Mouse (Mus musculus): ENCODE results near the gene Ttc23.

The Ttc23 gene

GRCm38 (mm10) chr7:67756636-67757035, 109.4 kb downstream of the Ttc23 start:
- DNase-seq, result no peak

- DNase-seq, result no peak
Observed at GRCm38 (mm10) chr7:67758506-67758857, 111.3 kb downstream of the Ttc23 start.

- no peak for DNase-seq
Observed at GRCm38 (mm10) chr7:67758858-67759628, 111.8 kb downstream of the Ttc23 start.

- peak; percentile 85 for DNase-seq
Observed at GRCm38 (mm10) chr7:67759629-67759995, 112.4 kb downstream of the Ttc23 start, which contains the start of gene Synm. TSS of gene Synm (minus strand) at chr7:67759742.

DNA sequence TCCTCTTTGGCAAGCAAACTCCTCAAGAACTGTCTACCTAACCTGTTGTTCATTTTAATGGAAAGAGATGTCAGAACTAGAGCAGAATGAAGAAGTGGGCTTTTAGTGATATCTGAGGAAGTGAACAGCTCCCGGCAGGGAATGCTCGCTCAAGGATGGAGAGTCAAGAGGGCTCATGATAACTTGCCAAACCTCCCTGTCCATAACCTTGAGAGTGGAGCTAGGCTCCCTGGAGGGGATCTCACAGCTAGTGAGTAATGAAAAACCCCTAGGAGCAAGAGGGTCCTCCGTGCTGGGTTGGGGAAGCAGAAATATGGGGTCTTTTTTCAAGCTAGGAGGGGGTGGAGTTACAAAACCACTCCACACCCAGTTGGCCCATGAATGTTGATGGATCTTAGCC, 116.4 kb downstream of the Ttc23 start:
- no peak for DNase-seq

GRCm38 (mm10) chr7:67768125-67768524, 120.9 kb downstream of the Ttc23 start:
- DNase-seq, result no peak

DNA sequence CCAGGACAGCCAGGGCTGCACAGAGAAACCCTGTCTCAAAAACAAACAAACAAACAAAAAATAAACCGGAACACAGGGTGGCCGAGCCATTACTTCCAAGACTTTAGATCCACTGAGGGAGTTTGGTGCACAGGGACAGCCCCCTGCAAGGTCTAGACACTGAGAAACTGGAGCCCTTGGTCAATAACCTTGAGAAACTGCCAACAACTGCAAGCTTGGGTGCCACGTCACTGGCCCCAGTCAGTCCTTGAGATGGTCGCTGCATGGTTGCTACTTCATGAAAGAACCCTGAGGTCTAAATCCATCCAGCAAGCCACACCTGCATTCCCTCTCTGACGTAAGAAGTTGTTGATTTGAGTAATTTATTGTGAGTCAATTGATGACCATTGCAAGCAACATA, 122.3 kb downstream of the Ttc23 start:
- DNase-seq, result no peak

DNA sequence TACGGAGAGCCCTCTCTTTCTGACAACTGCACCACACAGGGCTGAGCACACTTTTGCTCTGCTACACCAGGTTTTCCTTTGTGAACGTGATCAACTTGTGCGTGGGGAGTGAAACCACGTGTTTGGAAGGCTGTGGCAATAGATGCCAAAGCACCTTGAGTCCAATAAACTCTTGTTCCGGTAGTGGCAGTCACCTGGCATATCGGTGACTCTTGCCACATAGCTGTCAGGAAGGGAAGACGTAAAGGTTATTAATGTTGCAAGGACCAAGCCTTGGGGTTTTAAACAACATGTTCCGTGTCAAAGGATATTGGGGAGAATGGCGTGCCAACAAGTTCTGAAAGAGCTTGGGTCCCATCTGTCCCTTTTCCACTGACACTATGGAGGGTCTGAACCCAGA, 125.0 kb downstream of the Ttc23 start:
- no peak for DNase-seq

DNA sequence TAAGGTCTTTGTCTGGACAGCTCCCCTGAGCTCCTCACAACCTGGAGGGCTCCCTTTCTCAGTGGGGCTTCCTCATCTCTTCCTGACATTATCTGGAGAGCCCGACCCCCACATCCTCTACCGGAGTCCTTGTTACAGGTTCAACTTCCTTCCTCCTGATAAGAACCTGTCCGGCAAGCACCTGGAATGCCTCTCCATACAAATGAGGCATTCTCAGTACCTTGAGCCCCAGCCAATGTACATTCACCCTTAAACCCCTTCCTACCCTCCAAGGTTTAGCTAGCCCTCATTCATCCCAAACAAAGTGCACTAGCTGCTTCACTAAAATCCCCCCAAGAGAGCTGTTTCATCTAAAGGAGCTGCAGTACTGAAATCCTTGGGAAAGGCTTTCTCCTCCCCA, 128.4 kb downstream of the Ttc23 start:
- DNase-seq, result no peak

DNA sequence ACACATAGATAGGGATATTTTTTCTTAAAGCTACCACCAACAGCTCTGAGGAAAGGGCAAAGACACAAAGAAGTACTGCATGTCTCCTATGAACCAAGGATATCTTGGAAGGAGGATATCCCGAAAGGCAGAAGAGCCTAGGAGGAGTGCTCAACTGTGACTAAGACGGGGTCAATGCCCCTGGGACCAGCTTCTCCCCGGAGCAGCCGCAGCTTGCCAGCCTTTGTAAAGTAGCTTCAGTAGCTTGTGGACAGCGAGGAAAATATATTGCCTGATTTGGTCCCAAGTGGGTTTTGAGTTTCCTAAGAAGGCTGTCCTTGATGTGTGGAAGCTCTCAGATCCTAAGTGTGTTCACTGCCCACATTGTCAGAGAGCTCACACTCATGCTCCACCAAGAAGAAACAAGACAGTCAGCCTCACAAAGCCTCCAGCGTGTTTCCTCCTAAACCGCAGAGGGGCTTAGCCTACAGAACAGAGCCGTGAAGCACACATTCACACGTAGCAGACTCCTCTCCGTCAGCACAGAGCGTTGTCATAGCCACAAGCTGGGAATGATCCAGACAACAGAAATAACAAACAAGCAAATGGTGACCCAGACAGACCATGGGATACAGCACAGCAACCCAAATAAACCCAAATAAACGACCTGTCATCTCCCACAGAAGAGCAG, 129.6 kb downstream of the Ttc23 start:
- no peak for DNase-seq

- no peak for DNase-seq
Observed at GRCm38 (mm10) chr7:67787861-67788260, 140.7 kb downstream of the Ttc23 start.

GRCm38 (mm10) chr7:67788713-67789112, 141.5 kb downstream of the Ttc23 start:
- peak; percentile 38 for DNase-seq

DNA sequence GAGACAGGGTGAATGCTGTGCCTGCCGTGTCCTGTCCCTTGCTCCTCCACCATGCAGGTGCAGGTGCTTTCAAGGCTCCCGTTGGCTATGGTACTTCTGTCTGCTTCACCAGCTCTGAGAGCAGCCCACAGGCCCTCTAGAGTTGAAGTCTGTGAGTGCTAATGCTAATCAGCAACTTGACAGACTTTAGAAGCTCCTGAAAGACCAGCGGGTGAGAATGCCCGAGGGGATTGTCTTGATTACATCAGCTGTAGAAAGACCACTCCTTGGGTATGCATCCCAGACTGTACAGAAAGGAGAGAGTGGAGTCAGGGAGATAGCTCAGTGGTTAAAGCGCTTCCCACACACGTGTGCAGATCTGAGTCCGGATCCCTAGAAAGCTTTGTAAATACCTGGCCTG, 144.0 kb downstream of the Ttc23 start:
- DNase-seq, result no peak

DNA sequence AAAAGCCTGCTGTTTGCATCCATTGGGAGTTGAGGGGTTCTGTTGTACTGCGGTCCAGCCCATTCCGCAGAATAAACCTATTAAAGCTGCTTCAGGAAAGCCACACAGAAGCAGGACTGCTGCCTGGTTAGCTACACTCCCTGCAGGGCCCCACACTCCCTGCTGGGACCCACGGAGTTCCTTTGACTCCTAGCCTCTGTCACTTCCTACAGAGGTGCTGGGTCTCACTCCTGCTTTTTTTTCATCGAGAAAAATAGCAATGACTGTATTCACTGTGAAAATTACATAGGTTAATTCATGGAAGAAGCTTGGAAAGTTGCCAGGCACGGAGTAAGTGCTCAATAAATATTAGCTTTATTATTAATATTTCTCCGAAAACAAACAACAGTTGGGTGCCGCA, 146.2 kb downstream of the Ttc23 start:
- no peak for DNase-seq

DNA sequence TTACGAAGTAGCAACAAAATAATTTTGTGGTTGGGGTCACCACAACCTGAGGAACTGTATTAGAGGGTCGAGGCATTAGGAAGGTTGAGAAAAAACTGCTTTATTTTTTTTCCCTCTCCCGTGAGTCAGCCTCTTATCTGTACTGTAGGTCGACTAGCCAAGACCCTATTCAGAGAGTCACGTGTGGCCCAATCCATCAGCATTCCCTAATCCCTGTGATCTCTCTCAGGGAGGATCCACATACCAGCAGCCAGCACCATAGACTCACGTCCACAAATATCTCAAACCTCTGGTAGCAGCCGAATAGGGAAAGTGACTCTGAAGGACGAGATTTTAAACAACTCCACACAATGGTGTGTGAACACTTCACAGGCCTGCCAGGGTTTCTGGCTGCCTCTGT, 149.9 kb downstream of the Ttc23 start:
- no peak for DNase-seq

DNA sequence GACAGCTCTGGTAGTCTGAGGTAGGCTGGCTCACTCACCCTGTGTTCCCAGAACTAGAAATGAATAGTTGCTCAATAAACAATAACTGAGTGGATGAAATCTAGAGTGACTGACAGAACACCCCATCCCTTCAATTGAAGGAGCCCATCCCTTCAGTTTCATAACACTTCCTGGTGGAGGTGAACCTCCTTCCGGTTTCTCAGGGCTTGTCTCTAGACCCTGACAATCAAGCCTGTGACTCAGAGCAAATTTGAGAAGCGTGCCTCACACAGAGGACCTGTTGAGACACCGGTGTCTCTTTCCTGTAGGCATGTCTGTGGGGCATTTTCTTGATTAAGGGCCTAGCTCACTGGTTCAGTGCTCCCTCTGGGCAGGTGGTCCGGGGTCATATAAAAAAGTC, 151.3 kb downstream of the Ttc23 start:
- DNase-seq, result no peak

GRCm38 (mm10) chr7:67800547-67800946, 153.3 kb downstream of the Ttc23 start:
- DNase-seq, result no peak

- no peak for DNase-seq
Observed at GRCm38 (mm10) chr7:67801022-67801421, 153.8 kb downstream of the Ttc23 start.

DNA sequence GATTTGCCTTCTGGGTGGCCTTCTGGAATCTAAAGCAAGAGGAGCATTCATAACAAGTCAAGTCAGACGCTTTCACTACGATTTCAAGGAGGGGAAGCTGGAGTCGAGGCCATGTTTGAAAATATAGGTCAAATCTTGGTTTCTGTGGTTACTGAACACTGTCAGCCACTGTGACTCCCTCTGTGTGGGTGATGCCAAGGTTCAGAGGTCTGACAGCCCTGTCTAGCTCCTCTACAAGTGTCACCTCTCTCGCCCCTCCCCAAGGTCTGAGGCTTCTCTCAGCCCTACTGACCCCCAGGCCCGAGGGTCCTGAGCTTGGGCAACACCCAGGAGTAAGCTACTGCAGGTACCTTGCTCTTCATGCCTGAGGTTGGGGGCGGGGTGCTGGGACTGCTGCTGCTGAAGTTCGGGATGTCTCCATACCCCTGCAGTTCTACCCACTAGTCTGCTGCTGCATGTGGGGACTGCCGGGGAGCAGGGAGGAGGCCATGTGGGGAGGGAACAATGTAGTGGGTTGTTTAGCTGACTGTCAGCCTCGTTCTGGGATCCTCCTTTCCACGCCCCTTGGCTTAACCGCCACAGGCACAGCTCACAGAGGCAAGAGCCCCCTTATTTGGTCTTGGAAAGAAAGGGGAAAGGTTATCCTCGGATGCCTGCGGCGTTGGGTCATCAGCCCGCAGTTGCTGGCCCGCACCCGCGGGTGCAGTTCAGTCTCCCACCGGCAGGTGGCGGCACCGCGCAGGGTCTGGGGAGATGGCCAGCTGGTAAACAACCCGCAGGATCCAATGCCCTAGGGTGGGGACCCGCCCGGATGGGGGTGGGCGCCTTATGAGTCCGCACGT, 156.0 kb downstream of the Ttc23 start:
- DNase-seq, result peak; percentile 61

- no peak for DNase-seq
Observed at GRCm38 (mm10) chr7:67803857-67804215, 156.6 kb downstream of the Ttc23 start.

All from kidney, adult 11 months (tissue).